7 mouse cellular contexts compared by ENCODE assay signal in the genomic region with DNA sequence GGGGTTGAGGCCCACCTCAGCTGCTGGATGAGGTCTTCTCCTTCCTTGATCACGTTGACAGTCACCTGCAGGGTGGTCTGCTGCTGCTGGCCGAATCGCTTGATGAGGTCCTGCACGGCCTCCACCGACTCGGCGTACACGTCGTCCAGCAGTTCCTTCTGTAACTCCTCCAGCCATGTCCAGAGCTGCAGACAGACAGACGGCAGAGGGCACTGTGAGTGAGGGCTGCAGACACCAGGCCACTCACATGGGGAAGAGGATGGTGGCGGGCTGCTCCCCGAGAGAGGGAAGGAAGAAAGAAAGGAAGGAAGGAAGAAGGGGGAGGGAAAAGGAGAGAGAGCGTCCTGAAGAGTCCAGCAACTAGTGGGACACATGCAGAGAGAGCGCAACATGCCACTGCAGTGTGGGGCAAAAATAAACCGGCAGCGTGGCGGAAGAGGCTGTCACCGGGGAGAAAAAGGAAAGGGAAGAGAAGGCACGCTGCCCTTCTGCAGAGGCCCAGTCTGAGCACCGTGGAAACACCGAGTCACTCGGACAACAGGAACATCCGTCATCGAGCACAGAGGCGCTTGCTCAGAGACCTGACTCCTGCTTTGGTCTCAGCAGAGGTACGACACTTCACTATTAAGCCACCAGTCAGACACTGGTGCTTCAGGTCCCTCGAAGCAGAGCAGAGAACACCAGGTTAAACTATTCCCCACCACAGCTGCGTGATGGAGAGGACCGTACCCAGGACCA.
DNase-seq lines count a peak whose midpoint lies in the region; ATAC-seq lines count a peak whose summit lies in the region.

No protein-coding gene starts in this region.

- peaks cover 4% of the 10 kb centered on the region; the same call in 1 of the 2 replicates for H3K4me1 ChIP-seq in liver, embryonic 15.5 days (replicated peaks)
- no peaks in the 10 kb centered on the region for H3K4me1 ChIP-seq in stomach, embryonic 16.5 days (ENCODE audit: control insufficient read depth, insufficient read depth, low read length)
- H3K4me1 ChIP-seq in forebrain, embryonic 13.5 days = no peaks in the 10 kb centered on the region; the same call in 1 of the 2 replicates

- peak overlapping the region; percentile 44 for H3K4me3 ChIP-seq in liver, embryonic 15.5 days (replicated peaks)
- H3K4me3 ChIP-seq in stomach, embryonic 16.5 days (replicated peaks; ENCODE audit: low read length) = no peak overlapping the region
- no peak overlapping the region for H3K4me3 ChIP-seq in forebrain, embryonic 13.5 days

- DNase-seq in T-cell, adult 2 months (ENCODE audit: low spot score) = peak; percentile 4
- DNase-seq in heart, postnatal 4 days = peak; percentile 33
- no peak for DNase-seq in cerebellum, adult 11-12 months

- H3K27me3 ChIP-seq in liver, embryonic 15.5 days = no peaks in the 10 kb centered on the region
- H3K27me3 ChIP-seq in stomach, embryonic 16.5 days (ENCODE audit: control insufficient read depth, insufficient read depth, low read length) = no peaks in the 10 kb centered on the region
- H3K27me3 ChIP-seq in forebrain, embryonic 13.5 days = no peaks in the 10 kb centered on the region

- no peak overlapping the region; the same call in 1 of the 2 replicates for H3K9ac ChIP-seq in liver, embryonic 15.5 days
- H3K9ac ChIP-seq in stomach, embryonic 16.5 days (ENCODE audit: low read length) = 0 out of 2 replicates have a peak overlapping the region, but pooled peaks have one; percentile 18
- H3K9ac ChIP-seq in forebrain, embryonic 13.5 days = no peak overlapping the region

- peak overlapping the region; percentile 64 for H3K4me2 ChIP-seq in liver, embryonic 15.5 days
- peak overlapping the region; percentile 23; the same call in 1 of the 2 replicates for H3K4me2 ChIP-seq in stomach, embryonic 16.5 days (ENCODE audit: low read depth, low read length)
- H3K4me2 ChIP-seq in forebrain, embryonic 13.5 days = no peak overlapping the region

- no peak overlapping the region for H3K27ac ChIP-seq in liver, embryonic 15.5 days (replicated peaks)
- no peak overlapping the region for H3K27ac ChIP-seq in stomach, embryonic 16.5 days (ENCODE audit: low read length)
- H3K27ac ChIP-seq in forebrain, embryonic 13.5 days = no peak overlapping the region

- WGBS in liver, embryonic 15.5 days (ENCODE audit: insufficient replicate concordance) = 12% methylated on average over 29 of the region's 29 CpGs
- 53% methylated on average over 29 of the region's 29 CpGs for WGBS in stomach, embryonic 16.5 days
- 71% methylated on average over 29 of the region's 29 CpGs for WGBS in forebrain, embryonic 13.5 days

- ATAC-seq in CD4-positive, CD25-positive, alpha-beta regulatory T cell, adult 4 months = peak; percentile 72
- ATAC-seq in liver, embryonic 15.5 days (ENCODE audit: insufficient read depth) = peak; percentile 61
- ATAC-seq in stomach, embryonic 16.5 days (ENCODE audit: insufficient read depth, low FRiP score) = no peak
- ATAC-seq in forebrain, embryonic 13.5 days = no peak

- H3K9me3 ChIP-seq in liver, embryonic 15.5 days (replicated peaks) = no peaks in the 10 kb centered on the region
- H3K9me3 ChIP-seq in stomach, embryonic 16.5 days (replicated peaks; ENCODE audit: control insufficient read depth, low read length) = no peaks in the 10 kb centered on the region
- H3K9me3 ChIP-seq in forebrain, embryonic 13.5 days (replicated peaks) = no peaks in the 10 kb centered on the region

- H3K36me3 ChIP-seq in liver, embryonic 15.5 days (replicated peaks) = peaks cover 4% of the 10 kb centered on the region
- peaks cover 5% of the 10 kb centered on the region; the same call in 1 of the 2 replicates for H3K36me3 ChIP-seq in stomach, embryonic 16.5 days (ENCODE audit: control insufficient read depth, insufficient read depth, low read length)
- H3K36me3 ChIP-seq in forebrain, embryonic 13.5 days (ENCODE audit: poor library complexity, severe bottlenecking) = peaks cover 65% of the 10 kb centered on the region

Comparison
In these comparisons a context has a peak if more than half of its experiments do, and no peak if none do; other contexts are left out.
1. ATAC-seq: peak in CD4-positive, CD25-positive, alpha-beta regulatory T cell, adult 4 months (single experiment) and liver, embryonic 15.5 days (single experiment); none in stomach, embryonic 16.5 days (single experiment) and forebrain, embryonic 13.5 days (single experiment).